ENCODE assay signal across 8 mouse cellular contexts in the genomic region with DNA sequence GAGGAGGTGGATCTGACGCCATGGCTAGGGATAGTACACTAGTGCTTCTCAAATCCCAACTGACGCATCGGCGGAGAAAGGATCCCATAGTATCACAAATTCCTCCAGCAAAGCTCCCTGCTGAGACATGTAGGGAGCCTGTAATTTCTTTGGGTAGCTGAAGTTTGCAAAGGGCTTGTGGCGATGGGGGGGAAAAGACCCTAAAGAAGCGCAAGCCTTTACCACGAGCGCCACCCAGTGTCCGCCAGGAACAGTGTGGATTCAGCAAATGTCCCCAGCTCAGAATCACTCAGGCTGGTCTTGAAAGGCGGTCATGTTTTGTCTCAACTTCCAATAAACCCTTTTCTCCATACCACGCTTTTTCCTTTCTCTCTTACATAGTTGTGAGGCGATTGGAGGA. TPM values are rescaled to one million over a fixed set of nuclear protein-coding genes. Genes with fewer than 3 reads are reported as not detected.
DNase-seq lines count a peak whose midpoint lies in the region; ATAC-seq lines count a peak whose summit lies in the region.

No protein-coding gene starts in this region.

- peaks cover 52% of the 10 kb centered on the region for H3K27me3 ChIP-seq in heart, embryonic 11.5 days (ENCODE audit: control insufficient read depth, insufficient read depth, low read length)
- peaks cover 39% of the 10 kb centered on the region for H3K27me3 ChIP-seq in neural tube, embryonic 12.5 days (replicated peaks)

- H3K36me3 ChIP-seq in heart, embryonic 11.5 days (ENCODE audit: control insufficient read depth, insufficient read depth, low read length), result no peaks in the 10 kb centered on the region
- H3K36me3 ChIP-seq in neural tube, embryonic 12.5 days, result no peaks in the 10 kb centered on the region

- ATAC-seq in frontal cortex, adult (ENCODE audit: low TSS enrichment), result peak; percentile 74
- no peak for ATAC-seq in heart, embryonic 11.5 days (replicated peaks; ENCODE audit: insufficient number of reproducible peaks, low FRiP score, low TSS enrichment)
- ATAC-seq in neural tube, embryonic 12.5 days (ENCODE audit: low FRiP score, low read depth), result peak; percentile 55
- no peak for ATAC-seq in inflammation-experienced regulatory T-cells, adult 6 months

- H3K9me3 ChIP-seq in heart, embryonic 11.5 days (replicated peaks; ENCODE audit: control insufficient read depth, low read length), result no peaks in the 10 kb centered on the region
- no peaks in the 10 kb centered on the region for H3K9me3 ChIP-seq in neural tube, embryonic 12.5 days

- DNase-seq in frontal cortex, postnatal 10 days (ENCODE audit: low spot score in 2 of 2), result no peak
- DNase-seq in urinary bladder, postnatal 14 days (ENCODE audit: low spot score), result peak; percentile 42
- no peak for DNase-seq in urinary bladder, postnatal 36 days (ENCODE audit: low spot score in 2 of 2)
- peak; percentile 77 for DNase-seq in left cerebral cortex, postnatal 4 days

- no peak overlapping the region for H3K4me3 ChIP-seq in heart, embryonic 11.5 days (ENCODE audit: low read depth, low read length)
- H3K4me3 ChIP-seq in neural tube, embryonic 12.5 days, result no peak overlapping the region

- H3K9ac ChIP-seq in heart, embryonic 11.5 days (ENCODE audit: low read depth, low read length), result no peak overlapping the region
- H3K9ac ChIP-seq in neural tube, embryonic 12.5 days, result no peak overlapping the region

- peaks cover 11% of the 10 kb centered on the region for H3K4me1 ChIP-seq in heart, embryonic 11.5 days (ENCODE audit: control insufficient read depth, insufficient read depth, low read length)
- peaks cover 12% of the 10 kb centered on the region for H3K4me1 ChIP-seq in neural tube, embryonic 12.5 days

- intact Hi-C loops in left cerebral cortex, postnatal 4 days (cut with DNase I), result loop anchor here (5.0 to 10.0 kb wide), 2 partner anchors 780 to 1028 kb away; no protein-coding TSS in a partner anchor

- H3K4me2 ChIP-seq in heart, embryonic 11.5 days, result peak overlapping the region; percentile 29
- H3K4me2 ChIP-seq in neural tube, embryonic 12.5 days (replicated peaks), result no peak overlapping the region

- no peak overlapping the region for H3K27ac ChIP-seq in heart, embryonic 11.5 days (ENCODE audit: low read depth, low read length)
- H3K27ac ChIP-seq in neural tube, embryonic 12.5 days, result no peak overlapping the region

- WGBS in heart, embryonic 11.5 days (ENCODE audit: insufficient replicate concordance), result 4% methylated on average over 12 of the region's 12 CpGs
- WGBS in neural tube, embryonic 12.5 days, result 1% methylated on average over 12 of the region's 12 CpGs

RNA-seq across cellular contexts. Expression of gene Dlx5, which starts 3.0 kb away (rescaled TPM):
- polyA plus RNA-seq in heart, embryonic 11.5 days (2014; fragmentation: Nextera tagmentation; extraction: Ambion mirVana), result 0.93 and 1.2 TPM in 2 replicates
- 10 to 100 TPM; 15.2 to 18.4 TPM for total RNA-seq in left cerebral cortex, postnatal 4 days (2021)
- 0.72 and 1.3 TPM in 2 replicates for polyA plus RNA-seq in neural tube, embryonic 12.5 days (2016; fragmentation: Nextera tagmentation; extraction: Ambion mirVana)
- polyA plus RNA-seq in inflammation-experienced regulatory T-cells, adult 6 months (2017; shearing (Covaris generic)), result not detected

RNA-seq across cellular contexts. Expression of gene Dlx6, which starts 21.8 kb away (rescaled TPM):
- 0.47 TPM in 1 of 2 replicates, not detected in the other for polyA plus RNA-seq in heart, embryonic 11.5 days (2014; fragmentation: Nextera tagmentation; extraction: Ambion mirVana)
- 10 to 100 TPM; 15.3 to 17.2 TPM for total RNA-seq in left cerebral cortex, postnatal 4 days (2021)
- not detected in 2 replicates for polyA plus RNA-seq in neural tube, embryonic 12.5 days (2016; fragmentation: Nextera tagmentation; extraction: Ambion mirVana)
- not detected for polyA plus RNA-seq in inflammation-experienced regulatory T-cells, adult 6 months (2017; shearing (Covaris generic))

Comparison
In these comparisons a context has a peak if more than half of its experiments do, and no peak if none do; other contexts are left out.
1. DNase-seq: peak in urinary bladder, postnatal 14 days (single experiment) and left cerebral cortex, postnatal 4 days (single experiment); none in frontal cortex, postnatal 10 days (0 of 2) and urinary bladder, postnatal 36 days (0 of 2).
2. ATAC-seq: peak in frontal cortex, adult (single experiment) and neural tube, embryonic 12.5 days (single experiment); none in heart, embryonic 11.5 days (single experiment) and inflammation-experienced regulatory T-cells, adult 6 months (single experiment).